ENCODE assay signal across 28 mouse cellular contexts in the genomic region with DNA sequence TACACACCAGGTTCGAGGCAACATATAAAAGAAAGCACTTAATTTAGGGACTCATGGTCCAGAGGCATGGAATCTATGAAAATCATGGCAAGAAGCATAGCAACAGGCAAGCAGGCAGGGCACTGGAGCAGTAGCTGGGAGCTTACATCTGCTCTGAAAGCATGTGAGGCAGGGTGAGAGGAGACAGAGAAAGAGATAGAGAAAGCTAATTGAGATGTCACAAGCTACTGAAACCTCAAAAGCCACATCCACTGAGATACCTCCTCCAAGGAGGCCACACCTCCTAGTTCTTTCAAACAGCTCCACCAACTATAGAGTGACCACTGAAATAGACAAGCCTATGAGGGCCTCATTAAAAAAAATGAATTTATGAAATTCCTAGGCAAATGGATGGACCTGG. TPM values are rescaled to one million over a fixed set of nuclear protein-coding genes. Genes with fewer than 3 reads are reported as not detected.
A peak's percentile ranks its signal among the peaks of the same experiment; 100 is the strongest.
DNase-seq lines count a peak whose midpoint lies in the region; ATAC-seq and TF ChIP-seq lines count a peak whose summit lies in the region.
"Had no signal": no experiment of that assay in that cellular context is flagged by ENCODE, and none has a peak within 500 bp of the region (broad histone marks: within the 10 kb centered on the region; RNA-seq: fewer than 3 reads in every experiment).

No protein-coding gene starts in this region.

- H3K27ac ChIP-seq in spleen, adult 2 months (ENCODE audit: insufficient read depth, low read length) = peak overlapping the region; percentile 44; the same call in 1 of the 2 replicates
- H3K27ac ChIP-seq: embryonic facial prominence, embryonic 12.5 days; heart, embryonic 13.5 days; hindbrain, embryonic 12.5 days; kidney, postnatal 0 days; limb, embryonic 10.5 days; liver, embryonic 15.5 days; lung, embryonic 15.5 days; macrophage; midbrain, embryonic 12.5 days; neural tube, embryonic 12.5 days; stomach, embryonic 15.5 days had no signal

- H3K36me3 ChIP-seq in spleen, adult 2 months (ENCODE audit: control insufficient read depth, insufficient read depth, low read length) = no peaks in the 10 kb centered on the region
- H3K36me3 ChIP-seq: embryonic facial prominence, embryonic 12.5 days; heart, embryonic 13.5 days; hindbrain, embryonic 12.5 days; limb, embryonic 10.5 days; liver, embryonic 15.5 days; lung, embryonic 15.5 days; midbrain, embryonic 12.5 days; neural tube, embryonic 12.5 days; stomach, embryonic 15.5 days had no signal

- peaks cover 16% of the 10 kb centered on the region for H3K4me1 ChIP-seq in spleen, adult 2 months (ENCODE audit: control insufficient read depth, insufficient read depth, insufficient read length)
- H3K4me1 ChIP-seq: hindbrain, embryonic 12.5 days; limb, embryonic 10.5 days; lung, embryonic 15.5 days; midbrain, embryonic 12.5 days; neural tube, embryonic 12.5 days; stomach, embryonic 15.5 days had no signal

- no peak for TF ChIP-seq POLR2A in spleen, adult 2 months (IDR thresholded peaks at IDR 0.05; ENCODE audit: low read depth, low read length)

- 69% methylated on average over 1 of the region's 1 CpGs for WGBS in spleen, adult 2 months

- no peak overlapping the region for H3K4me3 ChIP-seq in spleen, adult 2 months (ENCODE audit: extremely low read depth, insufficient read depth, insufficient read length)
- H3K4me3 ChIP-seq: embryonic facial prominence, embryonic 12.5 days; heart, embryonic 13.5 days; hindbrain, embryonic 12.5 days; limb, embryonic 10.5 days; liver, embryonic 15.5 days; lung, embryonic 15.5 days; midbrain, embryonic 12.5 days; neural tube, embryonic 12.5 days; stomach, embryonic 15.5 days had no signal

- peak in 1 of 2 experiments; percentile 46 for DNase-seq in spleen, adult 2 months (ENCODE audit: low read depth in 1 of 2, low spot score in 2 of 2)
- no peak for DNase-seq in spleen, postnatal 4 days (ENCODE audit: low spot score in 2 of 2)
- peak; percentile 76 for DNase-seq in T-cell, adult 2 months (ENCODE audit: low spot score)
- DNase-seq in MN1 (ENCODE audit: low spot score) = no peak
- no peak for DNase-seq in right cerebral cortex, postnatal 36 days (ENCODE audit: low spot score in 2 of 2)
- no peak for DNase-seq in retina, embryonic 14.5 days (ENCODE audit: low spot score)
- DNase-seq: adrenal gland, adult 2 months; cerebellum, adult 11 months; cerebellum, postnatal 10 days; gastrocnemius, postnatal 10 days; heart, adult 18-20 months; kidney, adult 2 months; liver; right cerebral cortex, adult 18-20 months; thymus, postnatal 25 days had no signal

- no peaks in the 10 kb centered on the region for H3K27me3 ChIP-seq in spleen, adult 2 months (ENCODE audit: control insufficient read depth, insufficient read depth, low read length)
- H3K27me3 ChIP-seq: embryonic facial prominence, embryonic 12.5 days; heart, embryonic 13.5 days; hindbrain, embryonic 12.5 days; liver, embryonic 15.5 days; lung, embryonic 15.5 days; midbrain, embryonic 12.5 days; neural tube, embryonic 12.5 days; stomach, embryonic 15.5 days had no signal

- TF ChIP-seq CTCF in spleen, adult 2 months (IDR thresholded peaks at IDR 0.05; ENCODE audit: extremely low read depth, insufficient read depth, insufficient read length, insufficient replicate concordance) = no peak

- ATAC-seq in megakaryocyte, adult 5-6 weeks (ENCODE audit: poor library complexity, severe bottlenecking) = peak; percentile 69
- ATAC-seq in neutrophil, adult 5-6 weeks (ENCODE audit: extremely low read depth, insufficient number of reproducible peaks, low FRiP score, poor library complexity, severe bottlenecking) = peak; percentile 31

RNA-seq across cellular contexts. Expression of a gene that starts 45.6 kb away (rescaled TPM):
- 138 and 187 TPM in 2 replicates for polyA plus RNA-seq in spleen, adult 2 months (2012; rRNA removed)
- total RNA-seq in megakaryocyte, adult 5-6 weeks (2015) = 2.4 and 5.8 TPM in 2 replicates
- 3.3 and 3.6 TPM in 2 replicates for total RNA-seq in megakaryocyte, adult 5-6 weeks (2017)
- 149 and 161 TPM in 2 replicates for total RNA-seq in neutrophil, adult 5-6 weeks (2017)

Comparison
In these comparisons a context has a peak if more than half of its experiments do, and no peak if none do; other contexts are left out.
1. RNA of a gene that starts 45.6 kb away (total RNA-seq): 149 to 161 TPM in neutrophil, adult 5-6 weeks; 2.4 to 5.8 TPM in megakaryocyte, adult 5-6 weeks; every median in the first group is over 10 times any median in the second.